Mouse (Mus musculus): ENCODE data around the gene Lhx2.

DNA sequence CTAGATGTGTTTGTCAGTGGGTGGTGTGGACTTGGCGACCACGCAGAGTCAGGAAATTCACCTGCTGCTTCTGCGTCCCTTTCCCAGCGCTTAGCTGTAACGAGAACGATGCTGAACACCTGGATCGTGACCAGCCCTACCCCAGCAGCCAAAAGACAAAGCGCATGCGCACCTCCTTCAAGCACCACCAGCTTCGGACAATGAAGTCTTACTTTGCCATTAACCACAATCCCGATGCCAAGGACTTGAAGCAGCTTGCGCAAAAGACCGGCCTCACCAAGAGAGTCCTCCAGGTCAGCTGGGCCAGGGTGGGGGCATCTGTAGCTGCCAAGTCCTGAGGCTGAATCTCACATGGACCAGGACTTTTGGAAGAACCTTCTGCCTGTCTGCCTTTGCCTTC lies 20.7 kb downstream of the Lhx2 start:
- TF ChIP-seq POLR2A (IDR thresholded peaks at IDR 0.05; ENCODE audit: low read depth, low read length) (no peak), CTCF (conservative IDR thresholded peaks at IDR 0.05; ENCODE audit: insufficient read depth, insufficient read length, low read depth, low read length) (no peak)
